Mouse (Mus musculus) G1E-ER4 (cell line): ENCODE measurements around the gene Fer1l5. TPM values are rescaled to one million over a fixed set of nuclear protein-coding genes. Genes with fewer than 3 reads are reported as not detected.

Experiments
- GATA1 ChIP-seq: IDR thresholded peaks from one replicate; pipeline ENCODE4 v1.8.0; 2012; ENCODE audit warnings: low read length, inconsistent platforms
- polyA plus RNA-seq: library from polyadenylated mRNA; stranded (reverse); fragments of >175 nt; gene quantifications from 2 replicates; pipeline ENCODE4 v1.2.3, GENCODE M21; 2012

Fer1l5 gene
- polyA plus RNA-seq, 1 experiment: not detected

DNA sequence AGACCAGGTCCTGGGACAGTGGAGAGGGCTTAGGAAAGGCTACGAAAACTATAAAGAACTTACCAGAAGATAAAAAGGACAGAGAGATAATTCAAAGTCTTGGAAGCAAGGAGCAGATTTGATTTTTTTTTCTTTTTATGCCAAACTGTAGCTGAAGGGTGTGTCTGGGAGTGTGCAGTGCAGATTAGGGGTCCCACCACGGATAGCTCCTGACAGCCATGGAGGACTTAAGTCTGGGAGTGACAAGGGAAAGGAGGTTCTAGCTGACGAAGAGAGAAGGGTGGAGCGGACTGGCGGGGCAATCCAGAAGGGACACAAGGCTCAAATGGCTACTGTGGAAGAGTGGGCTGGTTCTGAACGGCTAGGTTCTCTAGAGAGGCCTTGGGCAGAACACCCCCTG is 6.8 kb downstream of the Fer1l5 start:
- no peak for TF ChIP-seq GATA1

DNA sequence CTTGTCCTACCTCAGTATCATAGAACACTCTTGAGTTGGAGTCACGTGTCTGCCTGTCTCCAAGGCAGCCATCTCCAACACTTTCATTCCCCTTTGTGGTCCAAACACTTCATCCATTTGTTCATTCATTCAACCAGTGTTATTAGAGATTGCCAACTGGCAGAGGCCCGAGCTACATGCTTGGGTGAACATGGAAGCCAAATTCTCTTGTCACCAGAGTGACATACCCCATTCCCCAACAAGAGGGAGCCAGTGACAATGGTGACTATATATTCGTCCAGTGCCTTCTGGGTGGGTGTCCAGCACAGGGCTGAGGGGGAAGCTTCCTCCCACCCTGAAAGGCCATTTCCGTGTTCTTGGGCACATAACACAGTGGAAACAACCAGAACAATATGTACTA is 7.5 kb downstream of the Fer1l5 start:
- TF ChIP-seq GATA1: no peak

DNA sequence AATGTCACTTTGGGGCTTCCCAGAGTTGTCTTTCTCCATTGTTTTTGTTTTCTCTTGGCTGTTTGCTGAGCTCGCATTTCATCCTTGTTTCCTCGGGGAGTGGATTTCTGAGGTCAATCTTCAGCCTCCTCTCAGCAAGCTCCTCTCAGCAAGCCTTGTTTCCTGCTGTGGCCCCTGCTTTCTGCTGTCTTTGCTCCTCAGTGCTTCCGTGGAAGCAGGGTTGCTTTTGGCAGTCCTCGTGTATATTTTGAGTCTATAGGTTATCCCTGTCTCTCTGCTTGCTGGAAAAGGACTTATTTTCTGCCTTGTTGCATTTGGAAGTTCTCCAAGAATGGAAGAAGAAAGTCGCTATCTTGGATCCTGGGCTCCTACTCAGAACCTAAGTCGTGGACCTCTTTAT is 24.9 kb downstream of the Fer1l5 start:
- TF ChIP-seq GATA1: no peak

DNA sequence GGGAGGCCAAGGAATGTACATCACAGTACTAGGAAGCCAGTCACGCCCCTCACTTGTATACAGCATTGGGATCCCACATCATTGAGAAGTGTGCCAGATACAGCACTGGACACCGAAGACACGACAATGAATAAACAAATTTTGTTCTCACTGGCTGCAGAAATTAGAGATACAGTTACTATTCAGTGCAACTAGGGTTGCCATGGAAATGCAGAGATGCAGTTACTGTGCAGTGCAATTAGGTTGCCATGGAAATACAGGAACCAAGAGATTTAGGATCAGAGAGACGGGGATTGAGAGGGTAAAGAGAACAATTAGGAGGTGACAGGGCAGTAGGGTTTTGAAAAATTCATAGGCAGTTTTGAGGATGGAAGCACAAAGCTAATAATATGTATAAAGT is 29.4 kb downstream of the Fer1l5 start:
- TF ChIP-seq GATA1: no peak

DNA sequence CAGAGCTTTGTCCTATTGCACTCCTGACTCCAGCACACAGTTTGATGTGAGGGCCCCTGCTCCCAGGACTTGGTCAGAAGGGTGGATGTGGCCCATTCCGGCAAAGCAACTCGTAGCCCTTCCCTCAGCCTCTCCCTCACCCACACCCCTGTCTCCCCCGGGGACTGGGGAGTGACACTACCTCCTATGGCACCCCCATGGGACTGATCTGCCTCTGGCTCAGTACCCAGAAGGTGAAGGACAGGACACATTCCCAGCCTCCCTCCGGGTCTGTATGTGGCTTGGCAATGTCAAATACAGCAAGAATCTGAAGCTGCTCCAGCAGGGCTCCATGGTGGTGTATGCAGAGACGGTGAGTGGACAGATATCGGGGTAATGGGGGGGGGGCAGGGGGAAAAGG is 32.4 kb downstream of the Fer1l5 start:
- no peak for TF ChIP-seq GATA1

DNA sequence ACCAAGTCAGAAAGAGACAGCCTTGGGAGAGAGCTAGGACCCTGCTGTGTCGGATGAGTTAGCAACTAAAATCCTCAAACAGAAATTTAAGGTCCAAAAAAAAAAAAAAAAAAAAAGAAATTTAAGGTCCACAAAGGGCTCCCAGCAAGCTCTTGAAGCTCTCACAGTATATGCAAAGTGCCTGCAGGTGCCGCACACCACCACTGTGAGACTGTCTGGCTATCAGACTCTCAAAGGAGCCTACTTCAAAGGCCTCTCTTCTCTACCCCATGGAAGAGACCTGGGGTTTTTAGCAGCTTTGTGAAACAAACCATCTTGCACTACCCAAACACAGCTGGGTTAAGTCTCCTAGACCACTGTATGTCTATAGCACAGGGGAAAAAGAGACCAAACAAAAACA is 57.4 kb downstream of the Fer1l5 start:
- no peak for TF ChIP-seq GATA1

DNA sequence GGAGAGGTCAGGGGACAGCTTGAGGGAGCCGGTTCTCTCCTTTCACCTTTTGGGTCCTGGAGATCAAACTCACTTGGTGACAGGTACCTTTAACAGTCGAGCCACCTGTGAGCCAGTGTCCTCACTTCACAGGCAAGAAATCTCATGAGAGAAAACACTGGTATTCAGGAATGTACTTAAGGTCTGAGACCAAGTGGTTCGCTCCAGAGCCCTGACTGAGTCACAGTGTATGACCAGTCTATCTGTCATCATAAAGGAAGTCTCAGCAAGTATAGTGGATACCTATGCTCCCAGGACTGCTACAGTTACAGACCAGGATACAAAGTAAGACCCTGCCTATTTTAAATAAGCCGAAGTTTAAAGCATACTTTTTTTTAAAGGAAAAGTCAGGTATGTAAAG is 60.9 kb downstream of the Fer1l5 start:
- TF ChIP-seq GATA1: no peak

DNA sequence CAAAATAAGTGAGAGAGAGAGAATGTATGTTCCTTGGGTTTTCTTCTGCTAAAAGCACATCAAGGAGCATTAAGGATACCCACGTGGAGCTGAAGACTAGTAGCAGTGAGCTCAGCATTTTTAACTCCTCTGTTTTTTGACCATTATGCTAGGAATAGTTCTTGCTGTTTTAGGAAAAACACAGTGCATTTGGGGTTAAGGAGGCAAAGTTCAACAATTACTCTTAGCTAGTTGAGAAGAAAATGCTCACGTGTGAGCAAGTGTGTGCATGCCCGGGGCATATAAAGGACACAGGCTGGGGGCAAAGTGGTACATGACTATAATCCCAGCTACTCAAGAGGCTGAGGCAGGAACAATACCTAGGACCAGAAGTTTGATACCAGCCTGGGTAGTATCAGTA is 61.5 kb downstream of the Fer1l5 start:
- TF ChIP-seq GATA1: no peak

DNA sequence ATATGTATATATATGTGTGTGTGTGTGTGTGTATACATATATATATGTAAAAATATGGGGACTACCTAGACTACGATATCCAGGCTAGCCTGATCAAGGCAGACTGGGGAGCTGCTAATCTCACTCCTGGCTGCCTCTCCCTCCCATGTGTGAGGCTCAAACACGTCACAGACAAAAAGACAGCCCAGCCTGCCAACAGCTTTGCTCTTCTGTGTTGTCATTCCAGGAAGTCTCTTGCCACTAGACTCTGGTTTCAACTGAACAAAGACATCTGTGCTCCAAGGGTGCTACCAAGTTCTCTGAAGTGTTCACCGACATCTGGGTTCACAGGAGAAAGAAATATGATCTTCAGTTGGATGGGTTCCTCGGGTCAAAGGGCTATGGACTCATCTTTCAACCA is 63.0 kb downstream of the Fer1l5 start:
- TF ChIP-seq GATA1: no peak

DNA sequence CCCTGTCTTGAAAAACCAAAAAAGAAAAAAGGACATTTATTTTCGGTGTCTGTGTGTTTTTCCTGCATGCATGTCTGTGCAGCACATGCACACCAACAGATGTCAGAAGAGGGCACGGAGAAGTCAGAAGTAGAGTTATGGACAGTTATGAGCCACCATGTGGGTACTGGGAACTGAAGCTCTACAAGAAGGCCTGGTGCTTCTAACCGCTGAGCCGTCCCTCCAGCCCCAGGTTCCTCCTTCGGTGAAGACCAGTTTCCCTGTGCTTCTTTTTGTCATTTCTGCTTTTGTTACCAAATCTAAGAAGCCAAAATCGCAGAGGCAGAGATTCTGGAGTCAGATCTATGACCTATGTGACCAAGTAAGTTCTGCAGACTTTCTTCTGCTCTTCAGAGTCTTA is 64.4 kb downstream of the Fer1l5 start:
- TF ChIP-seq GATA1: no peak

DNA sequence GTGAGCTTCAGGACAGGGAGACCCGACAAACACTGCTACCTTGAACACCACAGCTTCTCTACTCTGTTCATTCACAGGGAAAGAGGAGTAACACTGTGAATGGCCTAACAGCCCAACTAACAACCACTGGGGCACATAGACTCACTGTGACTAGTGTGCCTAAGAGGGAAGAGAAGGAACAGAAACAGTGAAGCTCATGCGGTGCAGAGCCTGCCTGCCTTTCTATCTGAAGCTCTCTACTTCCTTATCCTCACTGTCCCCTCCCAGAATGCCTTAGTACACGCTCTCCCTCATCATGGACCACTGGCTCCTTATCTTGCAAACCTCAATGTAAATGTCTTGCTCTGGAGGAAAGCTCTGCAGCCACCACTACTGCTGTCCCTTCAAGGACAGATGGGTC is 65.1 kb downstream of the Fer1l5 start:
- TF ChIP-seq GATA1: no peak

DNA sequence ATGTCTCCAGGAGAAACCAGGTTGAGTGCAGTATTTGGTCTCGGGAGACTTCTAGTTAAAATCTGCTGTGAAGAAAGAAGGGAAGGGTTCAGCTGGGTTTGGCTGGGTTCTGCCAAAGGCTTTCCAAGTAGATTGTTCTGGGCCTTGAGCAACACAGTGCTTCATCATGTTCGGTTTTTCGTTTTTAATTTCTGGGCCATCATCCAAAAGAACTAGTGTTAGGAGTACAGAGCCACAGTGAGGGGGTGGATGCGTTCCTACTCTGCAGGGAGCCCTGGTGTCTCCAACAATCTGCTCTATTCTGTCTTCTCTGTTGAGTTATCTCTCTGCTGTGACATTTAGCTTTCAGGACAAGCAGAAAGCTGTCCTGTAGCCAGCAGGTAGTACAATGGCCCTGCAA is 69.0 kb downstream of the Fer1l5 start:
- TF ChIP-seq GATA1: no peak

DNA sequence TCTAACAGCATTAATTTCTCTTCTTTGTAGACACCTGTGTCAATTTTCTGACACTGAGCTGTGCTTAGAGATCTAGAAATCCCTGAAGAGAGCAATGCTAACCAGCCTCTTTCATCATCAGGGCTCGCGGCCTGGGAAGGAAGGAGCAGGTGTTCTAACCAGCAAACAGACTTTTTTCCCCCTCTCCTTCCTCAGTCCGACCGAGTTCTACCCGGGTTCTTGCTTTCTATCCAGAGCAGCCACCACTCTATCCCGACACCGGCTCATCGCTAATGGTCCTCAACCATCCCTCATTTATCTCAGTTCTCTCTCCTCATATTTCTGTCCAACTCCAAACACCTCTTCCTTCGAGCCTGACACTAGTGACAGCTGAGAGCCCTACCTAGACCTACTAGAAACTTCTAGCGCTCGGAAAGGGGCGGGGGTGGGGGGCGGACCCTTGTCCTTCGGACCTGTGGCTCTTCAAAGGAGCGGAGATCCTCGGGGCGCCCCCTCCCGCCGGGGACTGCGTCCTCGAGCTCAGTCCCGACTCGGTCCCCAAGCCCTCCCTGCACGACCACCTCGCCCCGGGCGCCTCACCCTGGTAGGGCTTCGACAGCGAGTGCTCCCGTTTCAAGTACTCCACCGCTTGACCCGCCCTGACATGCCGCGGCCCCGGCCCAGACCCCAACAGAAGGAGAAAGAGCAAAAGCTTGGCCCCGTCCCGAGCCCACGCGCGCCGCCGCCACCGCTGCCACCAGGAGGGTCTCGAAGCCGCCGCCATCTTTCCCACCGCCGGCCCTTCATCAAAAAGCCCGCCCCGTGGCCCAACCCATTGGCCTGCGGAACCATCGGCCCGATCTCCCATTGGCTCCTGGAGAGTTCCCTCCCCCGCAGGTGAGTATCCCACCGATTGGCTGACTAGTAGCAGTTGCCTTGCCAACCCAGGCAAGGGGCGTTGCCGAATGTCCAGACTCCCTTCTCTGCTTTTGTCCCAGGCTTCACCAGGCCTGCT is 72.7 kb downstream of the Fer1l5 start, which contains the start of gene Lman2l:
Gene Lman2l, minus strand, starts transcription at position 801 of the 994 bp plus-strand sequence.
- TF ChIP-seq GATA1: no peak

DNA sequence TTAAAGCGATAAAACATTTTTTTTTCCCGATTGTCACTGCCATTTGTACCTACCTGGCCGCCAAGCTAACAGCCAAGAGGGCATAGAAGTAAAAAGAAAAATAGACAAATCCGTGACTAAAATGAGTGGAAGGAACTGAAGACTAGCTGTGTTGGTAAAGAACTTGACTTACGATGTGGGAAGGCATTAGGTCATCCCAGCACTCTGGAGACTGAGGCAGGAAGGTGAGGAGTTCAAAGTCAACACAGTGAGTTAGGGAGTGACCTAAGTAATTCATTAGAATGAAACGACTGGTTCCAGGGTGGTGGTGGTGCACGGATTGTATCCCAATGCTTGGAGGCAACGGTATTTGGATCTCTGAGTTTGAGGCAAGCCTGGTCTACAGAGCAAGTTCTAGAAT is 73.4 kb downstream of the Fer1l5 start:
- TF ChIP-seq GATA1: no peak

DNA sequence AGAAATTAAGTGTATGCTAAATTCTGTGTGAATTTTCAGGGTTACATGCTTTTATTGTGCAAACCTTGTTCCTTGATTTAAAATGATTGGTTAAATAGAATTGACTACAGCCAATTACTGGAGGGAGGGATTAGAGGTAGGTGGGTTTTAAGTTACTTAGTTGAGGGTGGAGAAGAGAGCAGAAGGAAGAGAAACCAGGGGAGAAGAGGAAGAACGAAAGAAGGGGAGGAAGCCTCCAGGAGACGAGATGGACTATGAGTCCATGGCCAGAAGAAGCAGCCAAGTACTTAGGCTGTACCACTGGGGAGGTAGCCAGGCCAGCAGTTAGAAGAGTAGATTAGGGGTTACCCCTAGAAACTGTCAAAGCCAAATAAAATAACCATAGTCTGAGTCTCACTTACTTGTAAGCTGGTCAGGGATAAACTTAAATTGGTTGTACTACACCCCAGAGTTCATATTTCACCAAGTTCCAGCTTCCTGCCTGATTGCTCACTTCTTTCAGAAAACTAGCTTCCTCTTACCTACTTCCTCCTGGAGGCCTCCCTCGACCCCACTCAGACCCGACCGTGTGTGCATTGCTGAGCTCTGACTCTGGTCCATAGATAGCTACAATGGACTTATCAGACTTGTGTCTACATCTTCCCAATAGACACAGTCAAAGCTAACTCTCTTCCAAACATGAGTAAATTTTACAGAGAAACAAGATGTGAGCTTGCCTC is 74.2 kb downstream of the Fer1l5 start:
- no peak for TF ChIP-seq GATA1

DNA sequence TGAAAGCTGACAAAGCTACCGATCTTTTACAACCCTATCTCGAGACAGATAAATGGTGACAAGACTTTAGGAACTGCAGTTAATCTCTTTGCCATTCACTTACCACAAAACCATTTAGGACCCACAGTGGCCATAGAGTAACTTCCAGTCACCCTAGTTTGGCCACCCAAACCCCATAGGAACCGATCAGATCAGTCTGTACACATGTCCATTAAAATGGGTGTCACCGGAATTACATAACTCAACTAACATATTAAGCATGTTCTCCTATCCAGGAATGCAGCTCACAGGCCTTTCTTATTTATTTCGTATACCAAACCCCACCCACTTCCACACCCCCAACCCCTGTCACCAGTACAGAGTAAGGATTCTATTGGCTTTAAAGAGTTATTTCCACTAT is 74.8 kb downstream of the Fer1l5 start:
- TF ChIP-seq GATA1: no peak

DNA sequence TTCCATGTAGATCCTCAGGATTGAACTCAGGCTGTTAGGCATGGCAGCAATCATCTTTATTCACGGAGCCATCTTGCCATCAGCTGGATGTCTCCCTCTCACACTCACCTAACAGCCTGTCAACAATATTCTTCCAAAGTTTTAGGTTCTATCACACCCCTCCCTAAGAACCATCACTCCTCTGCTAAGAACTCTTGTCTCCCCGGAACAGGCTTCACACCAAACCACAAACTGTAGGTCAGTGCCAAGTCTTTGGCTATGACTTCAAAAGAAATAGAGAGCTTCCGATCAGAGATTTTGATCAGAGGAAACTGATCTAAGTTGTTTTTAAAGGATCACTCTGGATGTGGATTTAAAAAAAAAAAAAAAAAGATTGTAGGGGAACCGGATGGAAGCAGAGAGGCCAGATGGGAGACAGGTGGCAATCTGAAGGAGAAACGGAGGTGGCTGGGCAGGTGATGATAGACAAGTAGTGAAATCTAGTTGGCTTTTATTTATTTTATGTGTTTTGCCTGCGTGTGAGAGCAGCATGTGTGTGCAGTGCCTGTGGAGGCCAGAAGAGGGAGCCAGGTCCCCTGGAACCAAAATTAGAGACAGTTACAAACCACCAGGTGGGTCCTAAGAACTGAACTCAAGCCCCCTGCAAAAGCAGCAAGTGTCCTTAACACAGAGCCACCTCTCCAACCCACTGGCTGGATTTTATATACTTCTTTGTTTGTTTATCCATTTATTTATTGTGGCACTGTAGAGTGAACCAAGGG is 82.1 kb downstream of the Fer1l5 start:
- no peak for TF ChIP-seq GATA1
